Mouse (Mus musculus) naive thymus-derived CD4-positive, alpha-beta T cell, adult 5 months (primary cell): ENCODE measurements around the gene Gje1. TPM values are rescaled to one million over a fixed set of nuclear protein-coding genes. Genes with fewer than 3 reads are reported as not detected.

ENCODE experiments used
- polyA plus RNA-seq: library from polyadenylated mRNA; unstranded; fragments of 100-300 nt; shearing (Covaris generic); gene quantifications from one replicate; pipeline ENCODE4 v1.2.1, GENCODE M21; 2017

Gje1 gene
- polyA plus RNA-seq = not detected

GRCm38 (mm10) chr10:14718114-14718513 lies at the start of gene Gje1:
Gene Gje1, minus strand, starts transcription at chr10:14718214.

GRCm38 (mm10) chr10:14705072-14706066 lies 12.6 kb downstream of the Gje1 start, which contains the start of the genes Vta1 and Nmbr:
Gene Vta1, minus strand, starts transcription at chr10:14705560.
Gene Nmbr, plus strand, starts transcription at chr10:14705591.

Other genes starting within 250 kb of the Gje1 start
- gene Adgrg6, start 172.6 kb downstream of the Gje1 start, polyA plus RNA-seq = not detected
- gene Vta1, start 12.7 kb downstream of the Gje1 start, polyA plus RNA-seq = 78.2 TPM
- not detected for gene Nmbr, start 12.6 kb downstream of the Gje1 start, polyA plus RNA-seq